Mouse (Mus musculus) embryonic facial prominence, embryonic 15.5 days (tissue): Measurements from ENCODE around the gene Sulf2. TPM values are rescaled to one million over a fixed set of nuclear protein-coding genes. Genes with fewer than 3 reads are reported as not detected.

Experiments used
- ATAC-seq: fragments of 200-750 bp; cut with Nextera tagmentation; 2 replicates; pipeline ENCODE4 v1.8.0; 2017; ENCODE audit warnings: low read depth, moderate TSS enrichment; ENCODE audit not compliant: insufficient number of reproducible peaks, low FRiP score, low TSS enrichment
- H3K27ac ChIP-seq: fragments of 300-500 bp; sonication (generic); replicated peaks from 2 replicates; pipeline ENCODE4 v1.5.1; 2015; ENCODE audit warnings: mild to moderate bottlenecking, inconsistent platforms
- H3K27me3 ChIP-seq: fragments of 300-500 bp; sonication (generic); 2 replicates; pipeline ENCODE4 v1.6.1; 2015; ENCODE audit warnings: inconsistent platforms
- H3K36me3 ChIP-seq: fragments of 300-500 bp; sonication (generic); 2 replicates; pipeline ENCODE4 v1.6.1; 2015; ENCODE audit warnings: mild to moderate bottlenecking, inconsistent platforms
- H3K4me1 ChIP-seq: fragments of 300-500 bp; sonication (generic); 2 replicates; pipeline ENCODE4 v1.6.1; 2015; ENCODE audit warnings: inconsistent platforms
- H3K4me2 ChIP-seq: fragments of 300-500 bp; sonication (generic); replicated peaks from 2 replicates; pipeline ENCODE4 v1.6.1; 2015; ENCODE audit warnings: mild to moderate bottlenecking, inconsistent platforms
- H3K4me3 ChIP-seq: fragments of 300-500 bp; sonication (generic); replicated peaks from 2 replicates; pipeline ENCODE4 v1.5.1; 2015; ENCODE audit warnings: mild to moderate bottlenecking, inconsistent platforms
- H3K9ac ChIP-seq: fragments of 300-500 bp; sonication (generic); 2 replicates; pipeline ENCODE4 v1.6.1; 2015; ENCODE audit warnings: inconsistent platforms
- H3K9me3 ChIP-seq: fragments of 300-500 bp; sonication (generic); replicated peaks from 2 replicates; pipeline ENCODE4 v1.6.1; 2016; ENCODE audit warnings: inconsistent platforms
- WGBS: fragments of 180-500 bp; shearing (Covaris S2); methylation state at CpG from one replicate; pipeline ENCODE4 v1.1.7; 2015; 5-methylcytosine and 5-hydroxymethylcytosine counted together
- polyA plus RNA-seq: library from polyadenylated mRNA; unstranded; fragments of >200 nt; fragmentation: Nextera tagmentation; extraction: Ambion mirVana; gene quantifications from 2 replicates; pipeline ENCODE4 v1.2.1, GENCODE M21; 2015

Gene Sulf2
- polyA plus RNA-seq, 1 experiment from 2014 or later: 138 TPM

DNA sequence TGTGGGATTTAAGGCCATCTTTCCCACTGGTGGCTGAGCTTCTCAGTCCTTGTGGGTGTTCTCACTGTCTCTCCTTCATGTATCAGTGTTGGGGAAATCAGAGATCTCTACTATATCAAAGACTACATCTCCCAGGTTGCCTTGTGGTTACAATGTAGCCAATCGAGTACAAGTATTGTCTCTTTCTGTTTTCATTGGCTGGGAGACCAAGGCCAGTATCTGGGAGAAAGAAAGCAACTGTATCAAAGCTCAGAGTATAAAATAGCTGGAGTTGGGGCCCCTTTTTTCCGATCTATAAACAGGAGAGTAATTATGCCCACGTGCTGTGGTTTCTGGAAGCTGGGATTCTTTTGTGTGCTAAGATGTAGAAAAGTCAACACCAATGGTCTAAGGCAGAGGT, 19.7 kb upstream of the Sulf2 start:
- H3K27me3 ChIP-seq: peaks cover 5% of the 10 kb centered on the region
- H3K9me3 ChIP-seq: no peaks in the 10 kb centered on the region
- H3K36me3 ChIP-seq: no peaks in the 10 kb centered on the region
- H3K4me1 ChIP-seq: peaks cover 44% of the 10 kb centered on the region
- ATAC-seq: no peak
- H3K4me2 ChIP-seq: no peak overlapping the region
- 16% methylated on average over 3 of the region's 3 CpGs for WGBS
- no peak overlapping the region for H3K9ac ChIP-seq
- 0 out of 2 replicates have a peak overlapping the region, but pooled peaks have one; percentile 1 for H3K27ac ChIP-seq
- H3K4me3 ChIP-seq: no peak overlapping the region

GRCm38 (mm10) chr2:166173169-166173568, 17.7 kb upstream of the Sulf2 start:
- peaks cover 49% of the 10 kb centered on the region for H3K4me1 ChIP-seq
- 65% methylated on average over 5 of the region's 5 CpGs for WGBS
- H3K27me3 ChIP-seq: peaks cover 5% of the 10 kb centered on the region
- no peak for ATAC-seq
- no peaks in the 10 kb centered on the region for H3K9me3 ChIP-seq
- no peak overlapping the region for H3K4me2 ChIP-seq
- H3K4me3 ChIP-seq: no peak overlapping the region
- no peak overlapping the region for H3K27ac ChIP-seq
- H3K9ac ChIP-seq: no peak overlapping the region
- H3K36me3 ChIP-seq: no peaks in the 10 kb centered on the region

DNA sequence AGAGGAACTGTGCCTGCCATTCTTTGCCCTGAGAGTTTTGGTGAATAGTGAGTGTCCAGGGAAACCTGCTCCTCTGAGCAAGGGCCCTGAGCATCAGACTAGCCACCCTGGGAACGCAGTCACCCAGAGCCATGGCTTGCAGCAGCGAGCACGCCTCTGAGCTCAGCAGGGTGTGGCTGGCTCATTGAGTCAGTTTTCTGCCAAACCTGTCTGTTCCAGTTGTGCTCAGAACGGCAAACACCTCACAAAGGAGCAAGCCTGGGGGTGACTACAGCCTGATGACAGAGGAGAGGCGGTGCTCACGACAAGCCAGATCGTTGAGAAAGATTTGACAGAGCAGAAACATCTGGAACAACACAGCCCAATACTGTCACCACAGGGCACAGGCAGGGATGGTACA, 14.7 kb upstream of the Sulf2 start:
- 20% methylated on average over 7 of the region's 7 CpGs for WGBS
- Histone ChIP-seq H3K4me3 (no peak overlapping the region), H3K4me2 (no peak overlapping the region), H3K27me3 (peaks cover 5% of the 10 kb centered on the region), H3K27ac (peak overlapping the region; percentile 49; the same call in 1 of the 2 replicates), H3K4me1 (peaks cover 51% of the 10 kb centered on the region), H3K9me3 (no peaks in the 10 kb centered on the region), H3K9ac (no peak overlapping the region), H3K36me3 (no peaks in the 10 kb centered on the region)
- 0 out of 2 replicates have a peak, but pooled peaks have one; percentile 25 for ATAC-seq

DNA sequence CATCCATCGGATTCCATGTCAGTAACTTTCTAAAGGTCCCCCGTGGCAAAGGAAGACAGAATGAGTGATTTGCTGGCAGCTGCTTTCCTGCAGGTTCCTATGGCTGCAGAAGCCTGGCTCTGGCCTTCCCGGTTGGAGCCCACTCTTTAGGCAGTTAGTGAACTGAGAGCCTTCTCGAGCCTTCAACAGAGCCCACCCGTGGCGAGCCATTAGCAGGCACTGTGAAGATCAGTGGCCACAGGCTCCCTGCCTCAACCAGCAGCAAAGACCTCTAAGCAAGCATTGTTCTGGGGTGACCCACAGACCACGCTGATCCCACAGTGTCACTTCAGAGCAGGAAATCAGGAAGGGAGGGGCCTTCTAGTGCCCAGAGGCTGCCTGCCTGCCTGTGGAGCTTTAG, 13.4 kb upstream of the Sulf2 start:
- H3K36me3 ChIP-seq: no peaks in the 10 kb centered on the region
- ATAC-seq: no peak
- peaks cover 47% of the 10 kb centered on the region for H3K4me1 ChIP-seq
- H3K27me3 ChIP-seq: peaks cover 4% of the 10 kb centered on the region
- no peak overlapping the region for H3K9ac ChIP-seq
- H3K4me2 ChIP-seq: no peak overlapping the region
- no peak overlapping the region for H3K27ac ChIP-seq
- H3K9me3 ChIP-seq: no peaks in the 10 kb centered on the region
- 46% methylated on average over 7 of the region's 7 CpGs for WGBS
- H3K4me3 ChIP-seq: no peak overlapping the region

- H3K9me3 ChIP-seq: no peaks in the 10 kb centered on the region
- no peak for ATAC-seq
- no peak overlapping the region for H3K27ac ChIP-seq
- no peaks in the 10 kb centered on the region for H3K36me3 ChIP-seq
- 75% methylated on average over 2 of the region's 2 CpGs for WGBS
- H3K4me2 ChIP-seq: no peak overlapping the region
- peaks cover 54% of the 10 kb centered on the region for H3K4me1 ChIP-seq
- no peak overlapping the region for H3K4me3 ChIP-seq
- no peak overlapping the region for H3K9ac ChIP-seq
- no peaks in the 10 kb centered on the region for H3K27me3 ChIP-seq
Measured at GRCm38 (mm10) chr2:166167387-166167786, 11.9 kb upstream of the Sulf2 start.

DNA sequence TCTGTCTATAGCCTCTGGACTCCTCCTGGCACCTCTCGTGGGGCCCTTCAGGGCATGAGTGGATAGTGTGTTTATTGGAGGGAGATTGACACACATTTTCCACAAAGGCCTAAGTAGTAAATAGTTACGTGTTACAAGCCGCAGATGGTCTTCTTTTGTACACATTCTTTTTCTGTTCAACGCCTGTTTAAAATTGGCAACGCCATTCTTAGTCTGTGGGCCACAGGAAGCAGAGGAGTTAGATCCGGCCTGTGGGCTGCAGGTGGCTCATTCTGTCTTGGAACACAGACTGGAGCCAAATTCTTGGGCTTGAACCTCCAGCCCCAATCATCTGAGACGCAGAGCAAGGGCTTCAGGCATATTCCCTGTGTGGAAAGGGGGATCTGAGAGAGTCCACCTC, 9.9 kb upstream of the Sulf2 start:
- ATAC-seq: no peak
- Histone ChIP-seq H3K4me3 (no peak overlapping the region), H3K9me3 (no peaks in the 10 kb centered on the region), H3K9ac (no peak overlapping the region), H3K27ac (peak overlapping the region; percentile 73; the same call in 1 of the 2 replicates), H3K4me2 (no peak overlapping the region), H3K27me3 (no peaks in the 10 kb centered on the region), H3K36me3 (no peaks in the 10 kb centered on the region), H3K4me1 (peaks cover 51% of the 10 kb centered on the region)
- 41% methylated on average over 7 of the region's 7 CpGs for WGBS

DNA sequence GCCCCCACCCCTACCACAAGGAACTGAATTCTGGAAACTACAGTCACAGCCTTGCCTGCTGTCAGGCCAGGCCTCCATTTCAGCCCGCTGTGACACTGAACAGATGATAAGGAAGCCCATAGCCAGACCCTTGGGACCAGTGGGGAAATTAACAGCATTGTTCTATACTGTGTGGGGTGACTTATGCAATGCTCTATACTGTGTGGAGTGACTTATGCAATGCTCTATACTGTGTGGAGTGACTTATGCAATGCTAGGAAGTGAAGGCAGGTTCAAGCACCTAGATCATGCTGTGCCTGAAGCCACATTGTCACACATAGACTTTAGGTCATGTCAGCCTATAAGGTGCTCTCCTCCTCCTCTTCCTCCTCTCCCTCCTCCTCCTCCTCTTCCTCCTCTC, 9.1 kb upstream of the Sulf2 start:
- Histone ChIP-seq H3K9me3 (no peaks in the 10 kb centered on the region), H3K4me1 (peaks cover 43% of the 10 kb centered on the region), H3K36me3 (no peaks in the 10 kb centered on the region), H3K4me2 (no peak overlapping the region), H3K27me3 (no peaks in the 10 kb centered on the region), H3K9ac (no peak overlapping the region), H3K27ac (no peak overlapping the region), H3K4me3 (no peak overlapping the region)
- no peak for ATAC-seq
- WGBS: 95% methylated on average over 1 of the region's 1 CpGs

- ATAC-seq: no peak
- Histone ChIP-seq H3K9ac (no peak overlapping the region), H3K4me1 (peaks cover 36% of the 10 kb centered on the region), H3K36me3 (no peaks in the 10 kb centered on the region), H3K9me3 (no peaks in the 10 kb centered on the region), H3K4me2 (no peak overlapping the region), H3K27me3 (no peaks in the 10 kb centered on the region), H3K4me3 (no peak overlapping the region), H3K27ac (no peak overlapping the region)
- WGBS: 35% methylated on average over 6 of the region's 6 CpGs
Measured at GRCm38 (mm10) chr2:166163917-166164316, 8.5 kb upstream of the Sulf2 start.

DNA sequence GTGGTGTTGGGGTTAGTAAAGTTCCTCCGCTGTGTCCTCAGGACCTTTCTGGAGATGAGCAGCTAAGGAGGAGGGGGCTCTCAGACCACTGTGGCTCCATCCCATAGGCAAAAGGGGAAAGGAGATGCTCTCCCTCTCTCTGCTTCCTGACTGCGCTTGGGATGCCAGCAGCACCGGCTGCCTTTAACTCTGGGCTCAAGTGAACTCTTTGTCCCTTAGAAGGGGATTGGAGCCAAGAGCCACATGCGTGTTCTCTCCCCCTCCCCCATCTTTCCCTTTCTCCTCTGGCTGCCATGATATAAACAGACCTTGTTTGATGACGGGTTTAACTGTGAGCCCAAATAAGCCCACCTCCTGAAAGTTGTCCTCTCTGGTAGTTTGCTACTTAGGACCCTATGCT, 7.8 kb upstream of the Sulf2 start:
- no peak for ATAC-seq
- no peaks in the 10 kb centered on the region for H3K36me3 ChIP-seq
- no peaks in the 10 kb centered on the region for H3K9me3 ChIP-seq
- H3K9ac ChIP-seq: no peak overlapping the region
- no peak overlapping the region for H3K27ac ChIP-seq
- H3K4me2 ChIP-seq: no peak overlapping the region
- peaks cover 34% of the 10 kb centered on the region for H3K4me1 ChIP-seq
- WGBS: 62% methylated on average over 5 of the region's 5 CpGs
- no peaks in the 10 kb centered on the region for H3K27me3 ChIP-seq
- no peak overlapping the region for H3K4me3 ChIP-seq

DNA sequence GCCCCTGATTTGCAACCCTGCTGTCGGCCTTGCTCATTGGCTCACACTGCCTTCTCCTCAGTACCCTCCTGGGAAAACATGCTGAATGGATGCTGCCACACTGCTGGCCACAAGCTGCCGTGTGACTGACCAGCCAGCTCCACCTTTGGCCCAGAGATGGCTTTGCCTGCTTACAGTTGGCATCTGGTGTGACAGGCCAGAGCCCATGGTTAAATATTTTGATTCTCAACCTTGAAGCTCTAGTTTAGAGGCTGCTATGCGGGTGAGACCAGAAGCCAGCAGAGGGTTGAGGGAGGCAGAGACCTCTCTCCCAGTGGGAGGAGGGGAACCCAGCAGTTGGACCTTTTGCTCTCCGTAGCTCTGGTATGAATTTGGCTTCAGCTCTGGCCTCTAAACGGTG, 6.7 kb upstream of the Sulf2 start:
- Histone ChIP-seq H3K36me3 (no peaks in the 10 kb centered on the region), H3K4me3 (no peak overlapping the region), H3K27me3 (no peaks in the 10 kb centered on the region), H3K9me3 (no peaks in the 10 kb centered on the region), H3K4me2 (no peak overlapping the region), H3K4me1 (peaks cover 38% of the 10 kb centered on the region), H3K27ac (no peak overlapping the region), H3K9ac (no peak overlapping the region)
- ATAC-seq: no peak
- whole genome bisulfite sequencing: 65% methylated on average over 5 of the region's 5 CpGs

DNA sequence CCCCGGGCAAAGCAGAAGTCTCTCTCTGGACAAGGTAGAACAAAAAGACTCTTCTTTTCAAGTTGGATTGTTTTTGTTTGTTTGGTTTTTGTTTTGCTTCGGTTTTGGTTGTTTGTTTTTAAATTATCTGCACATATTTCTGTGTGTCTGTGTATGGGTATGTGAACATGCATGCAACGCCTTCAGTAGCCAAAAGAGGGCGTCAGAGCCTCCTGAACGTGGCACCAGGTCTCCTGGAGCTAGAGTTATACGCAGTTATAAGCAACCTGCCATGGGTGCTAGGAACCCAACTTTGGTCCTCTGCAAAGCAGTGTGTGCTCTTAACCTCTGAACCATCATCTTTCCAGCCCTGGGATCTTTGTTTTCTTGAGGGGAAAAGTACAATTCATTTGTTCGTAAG, 3.8 kb upstream of the Sulf2 start:
- H3K9ac ChIP-seq: no peak overlapping the region
- H3K27ac ChIP-seq: no peak overlapping the region
- no peaks in the 10 kb centered on the region for H3K27me3 ChIP-seq
- WGBS: 85% methylated on average over 7 of the region's 7 CpGs
- no peaks in the 10 kb centered on the region for H3K36me3 ChIP-seq
- no peak overlapping the region for H3K4me3 ChIP-seq
- ATAC-seq: no peak
- H3K4me1 ChIP-seq: peaks cover 46% of the 10 kb centered on the region
- no peak overlapping the region for H3K4me2 ChIP-seq
- no peaks in the 10 kb centered on the region for H3K9me3 ChIP-seq

- Histone ChIP-seq H3K9me3 (no peaks in the 10 kb centered on the region), H3K4me3 (no peak overlapping the region), H3K27me3 (no peaks in the 10 kb centered on the region), H3K9ac (no peak overlapping the region), H3K4me2 (no peak overlapping the region), H3K36me3 (no peaks in the 10 kb centered on the region), H3K27ac (0 out of 2 replicates have a peak overlapping the region, but pooled peaks have one; percentile 7), H3K4me1 (peaks cover 54% of the 10 kb centered on the region)
- ATAC-seq: no peak
- 41% methylated on average over 12 of the region's 12 CpGs for WGBS
Measured at GRCm38 (mm10) chr2:166157767-166158561, 2.5 kb upstream of the Sulf2 start.
